Mouse (Mus musculus): Measurements from ENCODE around the gene Alg12. TPM values are rescaled to one million over a fixed set of nuclear protein-coding genes. Genes with fewer than 3 reads are reported as not detected.

Alg12 gene
- 10.1 and 11.1 TPM in 2 replicates for polyA plus RNA-seq (2015; fragmentation: Nextera tagmentation; extraction: Ambion mirVana)

DNA sequence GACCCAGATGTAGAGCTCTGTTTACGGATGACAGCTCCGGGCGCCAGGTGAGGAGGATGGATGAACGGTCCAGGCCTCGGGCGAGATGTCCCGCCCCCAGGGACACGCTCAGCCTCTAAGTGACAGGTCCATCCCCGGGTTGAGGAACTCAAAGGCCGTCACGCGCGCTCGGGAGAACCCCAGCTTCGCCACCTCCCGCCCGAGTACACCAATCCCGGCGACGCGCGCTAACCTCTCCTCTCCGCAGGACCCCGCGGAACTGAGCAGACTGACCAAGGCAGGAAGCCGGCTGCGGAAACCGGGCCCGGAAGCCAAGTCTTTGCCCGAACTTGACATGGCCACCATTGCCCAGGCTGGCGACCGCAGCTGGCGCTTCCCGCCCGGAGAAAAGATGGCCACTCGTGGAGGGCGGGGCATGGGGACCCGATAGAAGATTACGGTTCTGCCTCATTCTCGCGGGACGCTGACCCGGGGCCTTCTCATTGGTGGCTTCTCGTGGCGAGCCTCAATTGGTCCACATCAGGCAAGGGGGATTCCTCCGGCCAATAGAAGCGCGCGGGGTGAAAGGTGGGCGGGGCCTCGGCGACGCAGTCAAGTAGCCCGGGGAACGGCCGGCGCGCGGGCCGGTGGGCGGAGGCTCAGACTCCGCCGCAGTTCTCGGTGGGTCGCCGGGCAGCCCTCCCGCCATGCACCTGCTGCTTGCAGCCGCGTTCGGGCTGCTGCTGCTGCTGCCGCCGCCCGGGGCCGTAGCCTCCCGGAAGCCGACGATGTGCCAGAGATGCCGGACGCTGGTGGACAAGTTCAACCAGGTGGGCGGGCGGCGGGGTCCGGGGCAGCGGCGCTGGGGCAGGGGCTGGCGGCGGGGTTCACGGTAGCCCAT, at the start of gene Alg12, which contains the start of gene Creld2:
Gene Alg12, minus strand, starts transcription at position 293 of the 880 bp plus-strand sequence.
Gene Creld2, plus strand, starts transcription at position 621 of the 880 bp plus-strand sequence.
- no peaks in the 10 kb centered on the region for H3K9me3 ChIP-seq (replicated peaks; ENCODE audit: control insufficient read depth, low read length)
- peak within 1 kb of the TSS; percentile 79 for H3K27ac ChIP-seq (ENCODE audit: low read length)
- H3K4me1 ChIP-seq (ENCODE audit: control insufficient read depth, insufficient read depth, low read length), result peaks cover 12% of the 10 kb centered on the region
- ATAC-seq (replicated peaks; ENCODE audit: extremely low read depth, insufficient read depth, low FRiP score), result peak; percentile 98
- peak within 1 kb of the TSS; percentile 92 for H3K9ac ChIP-seq (ENCODE audit: low read length)
- peaks cover 29% of the 10 kb centered on the region for H3K36me3 ChIP-seq (ENCODE audit: control insufficient read depth, insufficient read depth)
- WGBS, result under 1% methylated on average over 88 of the region's 88 CpGs
- H3K27me3 ChIP-seq (ENCODE audit: control insufficient read depth, insufficient read depth, low read length), result no peaks in the 10 kb centered on the region
- H3K4me2 ChIP-seq (ENCODE audit: low read depth, low read length), result peak within 1 kb of the TSS; percentile 84
- H3K4me3 ChIP-seq (ENCODE audit: low read length), result peak within 1 kb of the TSS; percentile 96

DNA sequence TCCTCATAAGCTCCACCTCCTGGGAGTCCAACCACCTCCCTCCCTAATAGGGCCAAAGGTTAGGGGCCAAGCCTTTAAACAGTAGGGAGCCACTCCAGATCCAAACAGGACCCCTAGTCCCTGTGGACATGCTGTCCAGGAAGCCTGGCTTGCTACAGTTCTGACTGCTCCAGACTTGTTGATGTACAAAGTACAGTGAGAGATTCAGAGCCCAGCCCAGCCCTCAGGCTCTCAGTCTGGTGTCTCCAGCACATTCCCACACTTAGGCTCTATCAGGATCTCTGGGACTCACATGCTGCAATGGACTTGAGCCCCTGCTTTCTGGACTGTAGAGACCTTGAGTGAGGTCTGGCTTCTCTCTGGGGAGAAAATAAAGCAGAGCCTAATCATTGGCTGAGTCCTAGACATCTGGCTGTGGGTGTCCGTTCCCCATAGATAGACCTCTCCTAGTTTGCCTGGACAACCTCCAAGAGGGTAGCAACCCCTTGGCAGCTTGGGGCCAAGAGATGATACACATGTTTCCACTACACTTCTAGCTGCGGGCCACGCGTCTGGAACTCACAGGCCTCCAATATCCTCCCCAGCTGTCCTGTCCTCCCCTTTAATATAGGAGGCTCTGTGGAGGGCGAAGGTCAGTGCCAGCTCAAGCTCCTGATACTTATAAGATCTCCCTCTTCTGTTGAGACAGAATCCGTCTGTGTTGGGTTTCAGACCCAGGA, 49.1 kb upstream of the Alg12 start:
- peak; percentile 34 for ATAC-seq (replicated peaks; ENCODE audit: extremely low read depth, insufficient read depth, low FRiP score)
- Histone ChIP-seq H3K27me3 (ENCODE audit: control insufficient read depth, insufficient read depth, low read length) (no peaks in the 10 kb centered on the region), H3K27ac (ENCODE audit: low read length) (peak overlapping the region; percentile 95), H3K9ac (ENCODE audit: low read length) (no peak overlapping the region), H3K4me3 (ENCODE audit: low read length) (no peak overlapping the region), H3K4me1 (ENCODE audit: control insufficient read depth, insufficient read depth, low read length) (peaks cover 42% of the 10 kb centered on the region), H3K4me2 (ENCODE audit: low read depth, low read length) (peak overlapping the region; percentile 48), H3K36me3 (ENCODE audit: control insufficient read depth, insufficient read depth) (peaks cover 10% of the 10 kb centered on the region), H3K9me3 (replicated peaks; ENCODE audit: control insufficient read depth, low read length) (no peaks in the 10 kb centered on the region)
- 53% methylated on average over 6 of the region's 6 CpGs for WGBS

DNA sequence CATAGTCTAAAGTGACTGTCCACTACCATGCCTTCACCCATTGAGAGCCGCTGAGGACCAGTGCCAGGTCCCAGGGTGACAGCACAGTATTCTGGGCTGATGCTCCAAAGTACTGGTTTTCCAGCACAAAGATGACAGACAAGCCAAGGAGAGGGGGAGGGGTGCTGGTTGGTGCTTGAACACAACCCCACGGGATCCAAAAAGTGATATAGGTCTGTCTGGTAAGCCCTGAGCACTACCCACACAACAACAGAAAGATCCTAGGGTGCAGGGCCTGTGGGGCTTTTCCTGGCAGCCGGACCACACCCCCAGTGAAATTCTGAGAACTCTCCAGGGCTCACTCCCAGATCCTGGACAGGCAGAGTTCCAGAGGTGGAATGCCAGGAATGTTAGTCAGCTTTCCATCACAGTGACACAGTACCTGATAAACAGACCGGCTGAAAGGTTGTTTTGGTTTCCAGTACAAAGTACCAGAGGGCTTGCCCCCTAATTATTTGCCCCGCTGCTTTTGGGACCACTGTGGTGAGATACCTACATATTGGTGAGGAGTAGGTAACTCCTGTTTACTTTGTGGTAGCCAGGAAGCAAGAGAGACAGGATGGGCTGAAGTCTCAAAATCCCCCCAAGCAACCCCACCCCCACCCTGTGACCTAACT, 48.4 kb upstream of the Alg12 start:
- H3K4me1 ChIP-seq (ENCODE audit: control insufficient read depth, insufficient read depth, low read length), result peaks cover 42% of the 10 kb centered on the region
- H3K9ac ChIP-seq (ENCODE audit: low read length), result peak overlapping the region; percentile 44; the same call in 1 of the 2 replicates
- H3K36me3 ChIP-seq (ENCODE audit: control insufficient read depth, insufficient read depth), result peaks cover 10% of the 10 kb centered on the region
- peak; percentile 39 for ATAC-seq (replicated peaks; ENCODE audit: extremely low read depth, insufficient read depth, low FRiP score)
- no peaks in the 10 kb centered on the region for H3K27me3 ChIP-seq (ENCODE audit: control insufficient read depth, insufficient read depth, low read length)
- H3K4me2 ChIP-seq (ENCODE audit: low read depth, low read length), result peak overlapping the region; percentile 48
- H3K4me3 ChIP-seq (ENCODE audit: low read length), result no peak overlapping the region
- H3K27ac ChIP-seq (ENCODE audit: low read length), result peak overlapping the region; percentile 95
- H3K9me3 ChIP-seq (replicated peaks; ENCODE audit: control insufficient read depth, low read length), result no peaks in the 10 kb centered on the region
- WGBS, result 17% methylated on average over 5 of the region's 5 CpGs

DNA sequence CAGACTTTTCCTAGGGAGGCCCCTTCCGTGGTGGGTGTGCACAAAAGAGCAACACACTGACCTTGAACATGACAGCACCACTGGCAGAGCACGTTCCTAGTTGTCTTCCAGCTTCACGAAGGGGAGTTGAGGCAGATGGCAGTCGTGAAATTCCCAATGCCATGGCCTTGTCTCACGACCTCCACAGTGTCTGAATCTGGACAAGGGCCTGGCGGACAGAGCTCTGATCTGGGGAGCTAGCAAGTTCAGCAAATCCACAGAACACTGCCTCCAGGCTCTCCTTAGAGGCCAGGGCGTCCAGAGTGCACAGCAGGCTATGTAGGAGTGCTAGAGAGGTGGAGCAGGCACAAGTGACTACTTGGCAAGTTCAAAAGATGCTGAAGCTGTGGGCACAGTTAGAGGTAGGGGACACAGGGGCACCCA, 47.8 kb upstream of the Alg12 start:
- 31% methylated on average over 7 of the region's 7 CpGs for WGBS

DNA sequence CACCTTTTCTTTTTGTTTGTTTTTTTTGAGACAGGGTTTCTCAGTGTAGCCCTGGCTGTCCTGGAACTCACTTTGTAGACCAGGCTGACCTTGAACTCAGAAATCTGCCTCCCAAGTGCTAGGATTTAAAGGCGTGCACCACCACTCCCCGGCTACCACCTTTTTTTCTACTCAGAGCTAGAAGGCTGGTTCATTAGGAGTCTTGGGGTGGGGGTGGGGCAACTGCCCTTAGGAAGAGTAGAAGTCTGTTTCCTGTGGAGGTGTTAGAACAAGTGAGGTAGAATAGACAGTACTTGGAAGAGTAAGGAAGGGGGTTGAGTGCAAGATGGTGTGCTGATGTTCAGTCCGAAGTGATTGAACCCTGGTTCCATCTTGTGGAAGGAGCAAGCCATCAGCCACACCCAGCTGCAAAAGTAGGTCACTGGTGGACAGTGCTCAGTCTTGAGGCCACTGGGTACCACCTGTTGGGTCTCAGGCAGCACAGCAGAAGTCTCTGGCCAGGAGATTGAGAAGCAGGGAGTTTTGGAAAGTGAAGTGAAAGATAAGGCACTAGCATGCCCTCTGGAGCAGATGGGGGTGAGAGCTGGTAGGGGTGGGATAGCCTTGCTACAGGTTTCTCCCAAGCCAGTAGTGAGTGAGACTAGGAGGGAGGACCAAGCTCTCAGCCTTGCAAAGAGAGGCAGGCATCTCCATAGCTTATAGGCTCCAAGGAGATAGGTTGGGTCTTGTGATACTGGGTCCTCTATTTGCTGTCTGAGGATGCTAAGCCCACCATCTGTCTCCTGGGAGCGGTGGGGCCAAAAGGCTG, 47.0 kb upstream of the Alg12 start:
- H3K4me3 ChIP-seq (ENCODE audit: low read length), result no peak overlapping the region
- 54% methylated on average over 4 of the region's 4 CpGs for WGBS
- H3K9ac ChIP-seq (ENCODE audit: low read length), result peak overlapping the region; percentile 44

More for the DNA sequence above, 47.8 kb upstream of the Alg12 start:
- Histone ChIP-seq H3K9ac (ENCODE audit: low read length) (peak overlapping the region; percentile 44; the same call in 1 of the 2 replicates), H3K36me3 (ENCODE audit: control insufficient read depth, insufficient read depth) (peaks cover 10% of the 10 kb centered on the region), H3K4me3 (ENCODE audit: low read length) (no peak overlapping the region), H3K27me3 (ENCODE audit: control insufficient read depth, insufficient read depth, low read length) (no peaks in the 10 kb centered on the region), H3K9me3 (replicated peaks; ENCODE audit: control insufficient read depth, low read length) (no peaks in the 10 kb centered on the region), H3K4me2 (ENCODE audit: low read depth, low read length) (peak overlapping the region; percentile 20), H3K27ac (ENCODE audit: low read length) (peak overlapping the region; percentile 95), H3K4me1 (ENCODE audit: control insufficient read depth, insufficient read depth, low read length) (peaks cover 42% of the 10 kb centered on the region)
- no peak for ATAC-seq (replicated peaks; ENCODE audit: extremely low read depth, insufficient read depth, low FRiP score)

DNA sequence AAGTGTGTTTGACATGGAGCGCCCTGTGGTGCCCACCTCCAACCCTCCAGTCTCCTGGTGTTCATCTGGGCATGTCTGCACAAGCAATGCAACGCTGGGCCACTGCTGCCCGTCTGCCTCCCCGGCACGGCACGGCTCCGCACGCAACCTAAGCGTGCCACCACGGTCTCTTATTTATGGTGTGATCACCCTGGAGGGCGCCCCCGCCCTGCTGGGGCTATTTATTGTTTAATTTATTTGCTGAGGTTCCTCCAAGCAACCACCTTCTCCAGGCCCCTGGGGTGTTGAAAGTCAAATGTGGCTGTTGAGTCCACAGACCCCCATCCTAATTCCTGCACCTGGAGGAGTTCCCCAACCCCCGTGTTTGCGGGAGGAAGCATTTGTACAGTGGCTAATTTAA, 45.9 kb upstream of the Alg12 start:
- Histone ChIP-seq H3K36me3 (ENCODE audit: control insufficient read depth, insufficient read depth) (peaks cover 10% of the 10 kb centered on the region), H3K27ac (ENCODE audit: low read length) (peak overlapping the region; percentile 94), H3K9ac (ENCODE audit: low read length) (peak overlapping the region; percentile 91), H3K4me2 (ENCODE audit: low read depth, low read length) (peak overlapping the region; percentile 85), H3K4me1 (ENCODE audit: control insufficient read depth, insufficient read depth, low read length) (peaks cover 47% of the 10 kb centered on the region), H3K27me3 (ENCODE audit: control insufficient read depth, insufficient read depth, low read length) (no peaks in the 10 kb centered on the region), H3K9me3 (replicated peaks; ENCODE audit: control insufficient read depth, low read length) (no peaks in the 10 kb centered on the region), H3K4me3 (ENCODE audit: low read length) (peak overlapping the region; percentile 74)
- ATAC-seq (replicated peaks; ENCODE audit: extremely low read depth, insufficient read depth, low FRiP score), result no peak
- WGBS, result 73% methylated on average over 14 of the region's 14 CpGs

More for the DNA sequence above, 47.0 kb upstream of the Alg12 start:
- Histone ChIP-seq H3K27me3 (ENCODE audit: control insufficient read depth, insufficient read depth, low read length) (no peaks in the 10 kb centered on the region), H3K9me3 (replicated peaks; ENCODE audit: control insufficient read depth, low read length) (no peaks in the 10 kb centered on the region), H3K4me2 (ENCODE audit: low read depth, low read length) (peak overlapping the region; percentile 17), H3K27ac (ENCODE audit: low read length) (peak overlapping the region; percentile 95), H3K36me3 (ENCODE audit: control insufficient read depth, insufficient read depth) (peaks cover 10% of the 10 kb centered on the region), H3K4me1 (ENCODE audit: control insufficient read depth, insufficient read depth, low read length) (peaks cover 47% of the 10 kb centered on the region)
- ATAC-seq (replicated peaks; ENCODE audit: extremely low read depth, insufficient read depth, low FRiP score), result no peak

DNA sequence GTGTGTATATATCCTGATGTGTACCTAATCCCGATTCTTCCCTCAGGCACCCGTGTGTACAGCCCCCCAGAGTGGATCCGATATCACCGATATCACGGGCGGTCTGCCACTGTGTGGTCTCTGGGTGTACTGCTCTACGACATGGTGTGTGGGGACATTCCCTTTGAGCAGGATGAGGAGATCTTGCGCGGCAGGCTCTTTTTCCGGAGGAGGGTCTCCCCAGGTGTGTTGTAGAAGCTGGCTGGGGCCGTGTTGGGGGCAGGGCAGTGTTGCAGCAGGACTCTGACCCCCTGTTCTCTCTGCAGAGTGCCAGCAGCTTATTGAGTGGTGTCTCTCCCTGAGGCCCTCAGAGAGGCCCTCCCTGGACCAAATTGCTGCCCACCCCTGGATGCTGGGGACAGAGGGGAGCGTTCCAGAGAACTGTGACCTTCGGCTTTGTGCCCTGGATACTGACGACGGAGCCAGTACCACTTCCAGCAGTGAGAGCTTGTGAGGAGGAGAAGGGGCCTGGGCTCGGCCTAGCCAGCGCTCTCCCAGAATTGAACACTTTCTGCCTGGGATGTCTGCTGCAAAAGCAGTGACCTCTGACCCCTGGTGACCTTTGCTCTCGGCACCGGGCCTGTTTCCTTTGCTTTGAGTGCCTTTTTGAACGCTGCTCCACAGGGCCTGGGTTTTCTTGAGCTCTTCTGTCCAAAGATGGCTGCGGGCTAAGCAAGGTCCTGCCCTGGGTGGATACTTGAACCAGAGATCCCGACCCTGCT, 45.3 kb upstream of the Alg12 start:
- peak overlapping the region; percentile 85 for H3K4me2 ChIP-seq (ENCODE audit: low read depth, low read length)
- H3K4me3 ChIP-seq (ENCODE audit: low read length), result peak overlapping the region; percentile 74
- no peaks in the 10 kb centered on the region for H3K27me3 ChIP-seq (ENCODE audit: control insufficient read depth, insufficient read depth, low read length)
- H3K36me3 ChIP-seq (ENCODE audit: control insufficient read depth, insufficient read depth), result peaks cover 10% of the 10 kb centered on the region
- H3K9ac ChIP-seq (ENCODE audit: low read length), result peak overlapping the region; percentile 91
- H3K9me3 ChIP-seq (replicated peaks; ENCODE audit: control insufficient read depth, low read length), result no peaks in the 10 kb centered on the region
- peak overlapping the region; percentile 94 for H3K27ac ChIP-seq (ENCODE audit: low read length)
- WGBS, result 26% methylated on average over 22 of the region's 22 CpGs
- H3K4me1 ChIP-seq (ENCODE audit: control insufficient read depth, insufficient read depth, low read length), result peaks cover 47% of the 10 kb centered on the region
- ATAC-seq (replicated peaks; ENCODE audit: extremely low read depth, insufficient read depth, low FRiP score), result no peak; the same call in 1 of the 2 replicates

All from heart, embryonic 16.5 days (tissue).